Mouse (Mus musculus): ENCODE measurements around the gene Dnlz. TPM values are rescaled to one million over a fixed set of nuclear protein-coding genes. Genes with fewer than 3 reads are reported as not detected.
A peak's percentile ranks its signal among the peaks of the same experiment; 100 is the strongest.

Dnlz gene
- 25.6 and 27.6 TPM in 2 replicates for polyA plus RNA-seq (2014; fragmentation: Nextera tagmentation; extraction: Ambion mirVana)

DNA sequence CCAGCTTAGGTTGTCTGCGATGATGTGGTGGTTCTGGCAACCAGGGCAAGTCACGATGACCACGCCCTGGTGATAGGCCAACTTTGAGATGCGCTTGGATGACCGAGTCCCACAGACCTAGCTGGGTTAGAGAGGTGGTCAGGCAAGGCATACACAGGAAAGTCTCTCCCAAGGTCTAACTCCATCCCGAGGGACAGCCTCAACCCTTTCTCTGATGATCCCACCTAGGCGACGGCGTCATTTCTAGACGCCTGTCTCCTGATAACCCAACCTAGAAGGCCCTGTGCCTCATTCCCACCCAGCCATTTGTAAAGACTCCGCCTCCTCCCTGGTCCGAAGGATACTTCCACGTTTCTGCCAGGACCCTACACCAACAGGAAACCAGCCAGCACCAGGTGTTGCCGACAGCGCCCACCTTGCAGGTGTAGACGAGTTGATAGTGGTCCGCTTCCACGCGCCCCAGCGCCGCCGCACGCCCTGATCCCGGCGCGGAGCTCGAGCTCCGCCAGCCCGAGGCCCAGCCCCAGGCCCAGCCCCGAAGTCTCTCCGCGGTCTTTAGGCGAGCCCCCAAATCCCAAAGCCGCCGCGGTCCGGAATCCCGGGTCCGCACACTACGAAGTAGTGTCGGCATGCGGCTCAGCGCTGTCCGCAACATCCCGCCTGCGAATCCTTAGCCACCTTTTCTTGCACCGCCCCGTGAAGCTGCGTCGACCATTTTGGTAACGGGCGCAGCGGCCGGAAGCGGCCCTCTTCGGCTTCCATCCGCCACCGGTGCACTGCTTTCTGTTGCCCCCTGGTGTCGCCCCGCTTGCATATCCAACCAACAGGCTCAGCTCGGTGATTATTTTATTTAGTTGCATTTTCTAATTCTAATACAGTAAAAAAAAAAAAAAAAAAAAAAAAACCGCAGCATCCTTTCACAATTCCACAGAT is at the start of gene Dnlz:
Gene Dnlz, minus strand, starts transcription at position 753 of the 933 bp plus-strand sequence.
- no peaks in the 10 kb centered on the region for H3K27me3 ChIP-seq (ENCODE audit: control insufficient read depth, insufficient read depth, low read length)
- 2% methylated on average over 62 of the region's 62 CpGs for WGBS
- peak within 1 kb of the TSS; percentile 96 for H3K4me2 ChIP-seq (replicated peaks; ENCODE audit: low read depth, low read length)

DNA sequence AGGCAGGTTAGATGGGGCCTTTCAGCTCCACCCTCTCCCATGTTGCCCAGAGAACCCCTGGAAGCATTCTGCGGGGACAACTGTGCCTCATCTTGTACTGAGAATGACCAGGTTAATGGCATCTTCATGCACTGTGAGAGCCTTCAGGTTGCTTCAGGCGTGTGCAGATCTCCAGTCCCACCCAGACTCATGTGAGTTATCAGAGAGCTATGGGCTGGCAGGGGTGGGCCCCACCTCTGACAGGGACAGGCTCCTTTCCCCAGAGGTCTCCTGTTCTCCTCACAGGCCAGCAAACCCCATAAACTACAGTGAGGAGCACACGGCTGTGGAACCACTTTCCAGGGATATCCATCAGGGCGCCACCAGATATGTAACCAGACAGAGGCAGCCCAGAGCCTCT is 49.1 kb upstream of the Dnlz start:
- Histone ChIP-seq H3K9me3 (ENCODE audit: control insufficient read depth, low read depth, low read length) (no peaks in the 10 kb centered on the region), H3K36me3 (ENCODE audit: control insufficient read depth, insufficient read depth, low read length) (peaks cover 56% of the 10 kb centered on the region)
- 81% methylated on average over 4 of the region's 4 CpGs for WGBS

More for the DNA sequence above, at the start of gene Dnlz:
- no peaks in the 10 kb centered on the region for H3K9me3 ChIP-seq (ENCODE audit: control insufficient read depth, low read depth, low read length)
- peaks cover 21% of the 10 kb centered on the region; the same call in 1 of the 2 replicates for H3K4me1 ChIP-seq (ENCODE audit: control insufficient read depth, insufficient read depth, low read length)
- peak within 1 kb of the TSS; percentile 60 for H3K4me3 ChIP-seq (ENCODE audit: low read depth, low read length)
- peaks cover 22% of the 10 kb centered on the region for H3K36me3 ChIP-seq (ENCODE audit: control insufficient read depth, insufficient read depth, low read length)
- peak within 1 kb of the TSS; percentile 79 for H3K9ac ChIP-seq (replicated peaks; ENCODE audit: low read depth, low read length)
- peak within 1 kb of the TSS; percentile 70 for H3K27ac ChIP-seq (ENCODE audit: low read length)
- peak; percentile 71 for ATAC-seq (ENCODE audit: insufficient number of reproducible peaks, insufficient read depth, low FRiP score, low read depth)

DNA sequence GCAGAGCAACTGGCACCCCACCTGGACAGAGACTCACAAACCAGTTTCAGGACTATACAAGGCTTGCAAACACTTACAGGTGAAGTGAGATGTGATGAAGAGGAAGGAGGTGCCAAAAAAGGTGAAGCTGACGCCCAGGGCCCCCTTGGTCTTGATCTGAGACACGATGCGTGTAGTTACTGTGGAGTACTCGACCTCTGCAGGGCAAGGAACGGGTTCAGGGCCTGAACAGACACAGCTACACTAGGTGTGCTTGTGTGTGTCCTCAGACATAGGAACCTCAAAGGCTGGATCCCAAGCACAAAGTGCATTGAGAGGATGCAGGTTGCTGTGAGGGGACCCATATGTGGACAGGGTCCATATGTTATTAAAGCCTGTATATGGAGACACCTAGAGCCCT is 48.4 kb upstream of the Dnlz start:
- Histone ChIP-seq H3K36me3 (ENCODE audit: control insufficient read depth, insufficient read depth, low read length) (peaks cover 64% of the 10 kb centered on the region), H3K4me3 (ENCODE audit: low read depth, low read length) (no peak overlapping the region), H3K4me2 (replicated peaks; ENCODE audit: low read depth, low read length) (no peak overlapping the region), H3K27me3 (ENCODE audit: control insufficient read depth, insufficient read depth, low read length) (no peaks in the 10 kb centered on the region), H3K9me3 (ENCODE audit: control insufficient read depth, low read depth, low read length) (no peaks in the 10 kb centered on the region), H3K4me1 (ENCODE audit: control insufficient read depth, insufficient read depth, low read length) (no peaks in the 10 kb centered on the region), H3K9ac (replicated peaks; ENCODE audit: low read depth, low read length) (no peak overlapping the region), H3K27ac (ENCODE audit: low read length) (no peak overlapping the region)
- WGBS = 85% methylated on average over 5 of the region's 5 CpGs
- no peak for ATAC-seq (ENCODE audit: insufficient number of reproducible peaks, insufficient read depth, low FRiP score, low read depth)

More for the DNA sequence above, 49.1 kb upstream of the Dnlz start:
- ATAC-seq (ENCODE audit: insufficient number of reproducible peaks, insufficient read depth, low FRiP score, low read depth) = no peak
- no peak overlapping the region for H3K4me2 ChIP-seq (replicated peaks; ENCODE audit: low read depth, low read length)
- H3K4me1 ChIP-seq (ENCODE audit: control insufficient read depth, insufficient read depth, low read length) = no peaks in the 10 kb centered on the region
- H3K9ac ChIP-seq (replicated peaks; ENCODE audit: low read depth, low read length) = no peak overlapping the region
- H3K27ac ChIP-seq (ENCODE audit: low read length) = no peak overlapping the region
- no peaks in the 10 kb centered on the region for H3K27me3 ChIP-seq (ENCODE audit: control insufficient read depth, insufficient read depth, low read length)
- no peak overlapping the region for H3K4me3 ChIP-seq (ENCODE audit: low read depth, low read length)

DNA sequence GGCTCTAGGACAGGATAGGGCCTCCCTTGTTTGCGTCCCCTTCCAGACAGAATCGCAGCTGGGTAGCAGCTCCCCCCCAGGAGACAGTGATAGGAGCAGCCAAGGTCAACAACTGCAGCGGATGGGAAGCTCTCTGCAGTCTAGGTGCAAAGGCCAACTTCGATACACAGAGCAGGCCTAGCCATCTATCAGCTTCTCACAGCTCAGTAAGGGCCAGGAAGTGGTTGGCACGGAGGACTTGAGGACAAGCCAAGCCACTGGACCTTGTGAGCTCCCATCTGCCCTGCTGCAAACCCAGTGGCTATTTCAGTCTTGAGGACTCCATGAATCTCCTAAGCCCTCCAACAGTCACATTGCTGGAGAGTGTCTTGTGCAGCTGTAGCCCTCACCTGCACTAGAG is 47.7 kb upstream of the Dnlz start:
- Histone ChIP-seq H3K27ac (ENCODE audit: low read length) (no peak overlapping the region), H3K36me3 (ENCODE audit: control insufficient read depth, insufficient read depth, low read length) (peaks cover 70% of the 10 kb centered on the region), H3K9ac (replicated peaks; ENCODE audit: low read depth, low read length) (no peak overlapping the region), H3K4me3 (ENCODE audit: low read depth, low read length) (no peak overlapping the region), H3K4me2 (replicated peaks; ENCODE audit: low read depth, low read length) (no peak overlapping the region), H3K27me3 (ENCODE audit: control insufficient read depth, insufficient read depth, low read length) (no peaks in the 10 kb centered on the region), H3K4me1 (ENCODE audit: control insufficient read depth, insufficient read depth, low read length) (no peaks in the 10 kb centered on the region), H3K9me3 (ENCODE audit: control insufficient read depth, low read depth, low read length) (no peaks in the 10 kb centered on the region)
- no peak for ATAC-seq (ENCODE audit: insufficient number of reproducible peaks, insufficient read depth, low FRiP score, low read depth)
- 81% methylated on average over 5 of the region's 5 CpGs for WGBS

DNA sequence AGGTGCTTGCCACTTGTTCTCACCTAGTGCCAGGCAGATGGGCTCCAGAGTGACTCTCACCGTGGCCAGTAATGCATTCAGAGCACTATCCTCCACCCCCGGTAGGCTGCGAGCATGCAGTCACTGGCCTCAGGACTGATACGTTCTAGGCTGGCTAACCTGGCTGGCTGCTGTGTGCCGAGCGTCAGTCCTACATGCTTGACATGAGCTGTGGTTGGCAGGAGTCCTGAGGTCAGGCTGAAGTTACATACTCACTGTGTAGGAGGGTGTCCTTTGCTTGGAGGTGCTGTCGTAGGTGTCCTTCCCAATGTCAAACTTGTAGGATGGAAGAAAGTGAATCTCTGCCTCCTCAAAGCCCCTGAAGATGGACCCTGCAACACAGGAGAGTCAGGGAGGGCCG is 47.1 kb upstream of the Dnlz start:
- Histone ChIP-seq H3K4me2 (replicated peaks; ENCODE audit: low read depth, low read length) (no peak overlapping the region), H3K4me1 (ENCODE audit: control insufficient read depth, insufficient read depth, low read length) (no peaks in the 10 kb centered on the region), H3K36me3 (ENCODE audit: control insufficient read depth, insufficient read depth, low read length) (peaks cover 77% of the 10 kb centered on the region), H3K27me3 (ENCODE audit: control insufficient read depth, insufficient read depth, low read length) (no peaks in the 10 kb centered on the region), H3K9ac (replicated peaks; ENCODE audit: low read depth, low read length) (no peak overlapping the region), H3K27ac (ENCODE audit: low read length) (no peak overlapping the region), H3K9me3 (ENCODE audit: control insufficient read depth, low read depth, low read length) (no peaks in the 10 kb centered on the region), H3K4me3 (ENCODE audit: low read depth, low read length) (no peak overlapping the region)
- WGBS = 88% methylated on average over 8 of the region's 8 CpGs
- ATAC-seq (ENCODE audit: insufficient number of reproducible peaks, insufficient read depth, low FRiP score, low read depth) = no peak

DNA sequence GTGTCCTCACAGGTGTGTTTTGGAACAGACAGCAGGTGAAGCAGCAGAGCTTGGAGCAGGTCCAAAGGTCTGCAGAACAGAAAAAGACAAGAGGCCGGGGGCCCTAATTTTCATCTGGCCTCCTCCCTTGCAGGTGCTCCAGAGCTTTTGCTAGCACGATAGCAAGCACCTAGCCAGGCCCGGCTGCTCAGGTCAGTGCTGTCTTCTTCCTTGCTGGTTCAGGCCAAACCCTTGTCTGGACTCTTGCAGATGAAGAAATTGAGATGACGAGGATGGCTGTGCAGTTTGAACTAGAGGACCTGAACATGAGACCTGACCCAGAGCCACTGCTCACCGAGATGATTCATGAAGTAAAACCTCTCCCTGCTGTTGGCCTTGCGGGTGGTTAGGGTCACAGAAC is 39.7 kb upstream of the Dnlz start:
- no peaks in the 10 kb centered on the region for H3K9me3 ChIP-seq (ENCODE audit: control insufficient read depth, low read depth, low read length)
- no peaks in the 10 kb centered on the region for H3K27me3 ChIP-seq (ENCODE audit: control insufficient read depth, insufficient read depth, low read length)
- H3K27ac ChIP-seq (ENCODE audit: low read length) = no peak overlapping the region
- ATAC-seq (ENCODE audit: insufficient number of reproducible peaks, insufficient read depth, low FRiP score, low read depth) = no peak
- H3K36me3 ChIP-seq (ENCODE audit: control insufficient read depth, insufficient read depth, low read length) = peaks cover 70% of the 10 kb centered on the region
- H3K4me3 ChIP-seq (ENCODE audit: low read depth, low read length) = no peak overlapping the region
- H3K4me2 ChIP-seq (replicated peaks; ENCODE audit: low read depth, low read length) = no peak overlapping the region
- 95% methylated on average over 6 of the region's 6 CpGs for WGBS
- H3K9ac ChIP-seq (replicated peaks; ENCODE audit: low read depth, low read length) = no peak overlapping the region
- H3K4me1 ChIP-seq (ENCODE audit: control insufficient read depth, insufficient read depth, low read length) = peaks cover 9% of the 10 kb centered on the region; the same call in 1 of the 2 replicates

DNA sequence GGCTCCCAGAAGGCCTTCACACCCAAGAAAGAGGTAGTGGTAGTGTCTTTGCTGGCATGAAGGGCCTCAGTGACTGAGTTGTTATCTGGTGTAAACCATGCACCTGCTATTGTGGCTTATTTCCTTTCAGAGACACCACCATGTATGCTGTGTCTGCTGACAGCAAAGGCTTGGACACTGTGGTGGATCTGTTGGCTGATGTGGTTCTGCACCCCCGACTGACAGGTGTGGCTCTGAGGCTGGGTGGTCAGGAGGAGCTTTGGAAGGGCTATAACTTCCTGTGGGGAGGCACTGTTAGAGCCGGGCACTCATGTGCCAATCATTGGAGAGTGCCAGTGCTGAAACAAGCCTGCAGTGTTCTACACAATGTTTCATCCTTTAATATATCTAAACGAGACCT is 39.0 kb upstream of the Dnlz start:
- peaks cover 70% of the 10 kb centered on the region for H3K36me3 ChIP-seq (ENCODE audit: control insufficient read depth, insufficient read depth, low read length)
- no peaks in the 10 kb centered on the region for H3K9me3 ChIP-seq (ENCODE audit: control insufficient read depth, low read depth, low read length)
- no peak overlapping the region for H3K9ac ChIP-seq (replicated peaks; ENCODE audit: low read depth, low read length)
- H3K27me3 ChIP-seq (ENCODE audit: control insufficient read depth, insufficient read depth, low read length) = no peaks in the 10 kb centered on the region
- ATAC-seq (ENCODE audit: insufficient number of reproducible peaks, insufficient read depth, low FRiP score, low read depth) = no peak
- H3K27ac ChIP-seq (ENCODE audit: low read length) = no peak overlapping the region
- no peak overlapping the region for H3K4me2 ChIP-seq (replicated peaks; ENCODE audit: low read depth, low read length)
- no peak overlapping the region for H3K4me3 ChIP-seq (ENCODE audit: low read depth, low read length)
- peaks cover 9% of the 10 kb centered on the region; the same call in 1 of the 2 replicates for H3K4me1 ChIP-seq (ENCODE audit: control insufficient read depth, insufficient read depth, low read length)
- 85% methylated on average over 3 of the region's 3 CpGs for WGBS

DNA sequence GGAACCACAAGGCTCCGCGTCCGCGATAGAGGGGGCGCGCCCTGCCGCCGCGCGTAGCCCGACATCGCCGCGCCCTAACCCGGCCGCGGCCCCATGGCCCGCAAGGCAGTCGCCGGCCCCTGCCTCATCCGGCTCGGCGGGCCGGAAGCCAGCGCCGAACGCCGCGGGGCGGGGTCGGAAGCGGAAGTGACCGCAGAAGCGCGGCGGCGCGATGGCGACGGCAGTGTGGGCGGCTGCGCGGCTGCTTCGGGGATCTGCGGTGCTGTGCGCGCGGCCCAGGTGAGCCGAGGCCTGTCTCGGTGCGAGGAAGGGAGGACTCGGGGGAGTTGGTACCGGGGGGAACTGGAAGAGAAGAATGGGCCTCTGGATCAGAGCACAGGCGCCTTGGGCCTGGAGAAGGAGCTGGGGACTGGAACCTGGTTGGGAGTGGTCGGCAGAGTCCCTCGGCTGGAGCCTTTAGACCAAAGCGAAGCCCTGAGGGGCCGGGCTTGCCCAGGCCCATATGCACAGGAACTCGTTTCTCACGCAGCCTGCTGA is 37.3 kb upstream of the Dnlz start, which contains the start of the genes Entr1 and Pmpca:
Gene Entr1, minus strand, starts transcription at position 163 of the 537 bp plus-strand sequence.
Gene Pmpca, plus strand, starts transcription at position 186 of the 537 bp plus-strand sequence.
- peak within 1 kb of the TSS; percentile 78 for H3K9ac ChIP-seq (replicated peaks; ENCODE audit: low read depth, low read length)
- no peaks in the 10 kb centered on the region for H3K27me3 ChIP-seq (ENCODE audit: control insufficient read depth, insufficient read depth, low read length)
- peak within 1 kb of the TSS; percentile 96 for H3K4me3 ChIP-seq (ENCODE audit: low read depth, low read length)
- H3K4me2 ChIP-seq (replicated peaks; ENCODE audit: low read depth, low read length) = peak within 1 kb of the TSS; percentile 93
- under 1% methylated on average over 55 of the region's 60 CpGs for WGBS
- H3K9me3 ChIP-seq (ENCODE audit: control insufficient read depth, low read depth, low read length) = no peaks in the 10 kb centered on the region
- H3K4me1 ChIP-seq (ENCODE audit: control insufficient read depth, insufficient read depth, low read length) = peaks cover 9% of the 10 kb centered on the region; the same call in 1 of the 2 replicates
- ATAC-seq (ENCODE audit: insufficient number of reproducible peaks, insufficient read depth, low FRiP score, low read depth) = peak; percentile 88
- peak within 1 kb of the TSS; percentile 24; the same call in 1 of the 2 replicates for H3K27ac ChIP-seq (ENCODE audit: low read length)
- H3K36me3 ChIP-seq (ENCODE audit: control insufficient read depth, insufficient read depth, low read length) = peaks cover 69% of the 10 kb centered on the region
